Mouse (Mus musculus) frontal cortex, postnatal 25 days (tissue): ENCODE results near the gene Procr.

Source experiments
- DNase-seq, 2 experiments: peaks; one replicate each; pipeline ENCODE4 v3.0.0; 2022; ENCODE audit warnings: low spot score in 2 of 2

The Procr gene

DNA sequence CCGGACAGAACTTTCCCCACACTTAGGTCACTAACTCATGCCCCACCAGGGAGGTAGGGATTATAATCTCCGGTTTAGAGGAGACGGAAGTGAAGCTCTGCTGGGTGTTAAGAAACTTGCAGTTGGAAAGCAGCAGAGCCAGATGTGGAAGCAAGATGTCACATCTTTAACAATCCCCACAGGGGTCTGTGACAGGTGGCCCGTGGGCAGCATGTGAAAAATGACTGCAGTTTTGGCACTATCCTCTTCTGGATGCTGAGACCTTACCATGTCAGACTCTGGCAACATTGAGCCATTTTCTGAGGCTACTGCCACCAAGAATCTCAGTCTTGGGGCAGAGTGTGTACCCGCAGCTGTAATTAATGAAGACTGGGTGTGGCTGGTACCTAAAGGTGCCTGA lies 53.1 kb downstream of the Procr start:
- DNase-seq: no peak
